Mouse (Mus musculus) intestine, embryonic 14.5 days (tissue): ENCODE results near the gene C130026I21Rik. TPM values are rescaled to one million over a fixed set of nuclear protein-coding genes. Genes with fewer than 3 reads are reported as not detected.
A peak's percentile ranks its signal among the peaks of the same experiment; 100 is the strongest.
"Not testable (repeated sequence)": the region's sequence is repeated elsewhere in the genome, so short reads cannot be mapped to it uniquely, and the experiment has no call there.

Experiments
- ATAC-seq: fragments of 200-750 bp; cut with Nextera tagmentation; replicated peaks from 2 replicates; pipeline ENCODE4 v1.8.0; 2017; ENCODE audit warnings: low read depth, moderate number of reproducible peaks, moderate TSS enrichment, moderate library complexity; ENCODE audit not compliant: low FRiP score, low TSS enrichment
- DNase-seq: peaks from one replicate; pipeline ENCODE4 v3.0.0-alpha.2; 2018; ENCODE audit warnings: low spot score
- H3K27ac ChIP-seq: fragments of 300-500 bp; sonication (generic); 2 replicates; pipeline ENCODE4 v1.5.1; 2014; ENCODE audit warnings: low read depth, mild to moderate bottlenecking, control low read depth
- H3K27me3 ChIP-seq: fragments of 300-500 bp; sonication (generic); replicated peaks from 2 replicates; pipeline ENCODE4 v1.6.1; 2014; ENCODE audit warnings: low read length, control low read depth; ENCODE audit not compliant: control insufficient read depth, insufficient read depth
- H3K36me3 ChIP-seq: fragments of 300-500 bp; sonication (generic); 2 replicates; pipeline ENCODE4 v1.6.1; 2014; ENCODE audit warnings: low read length, control low read depth; ENCODE audit not compliant: control insufficient read depth, insufficient read depth
- H3K4me1 ChIP-seq: fragments of 300-500 bp; sonication (generic); replicated peaks from 2 replicates; pipeline ENCODE4 v1.6.1; 2014; ENCODE audit warnings: low read length, control low read depth, mixed read lengths; ENCODE audit not compliant: control insufficient read depth, insufficient read depth
- H3K4me2 ChIP-seq: fragments of 300-500 bp; sonication (generic); 2 replicates; pipeline ENCODE4 v1.6.1; 2014; ENCODE audit warnings: low read length
- H3K4me3 ChIP-seq: fragments of 300-500 bp; sonication (generic); 2 replicates; pipeline ENCODE4 v1.5.1; 2014; ENCODE audit warnings: low read depth, low read length, control low read depth, mixed read lengths
- H3K9ac ChIP-seq: fragments of 300-500 bp; sonication (generic); 2 replicates; pipeline ENCODE4 v1.6.1; 2014; ENCODE audit warnings: mild to moderate bottlenecking, low read length
- H3K9me3 ChIP-seq: fragments of 300-500 bp; sonication (generic); 2 replicates; pipeline ENCODE4 v1.6.1; 2016; ENCODE audit warnings: low read length, control low read depth; ENCODE audit not compliant: control insufficient read depth
- WGBS: fragments of 180-500 bp; shearing (Covaris S2); extraction: QIAGEN DNeasy Blood & Tissue Kit; methylation state at CpG from one replicate; pipeline ENCODE4 v1.1.7; 2014; 5-methylcytosine and 5-hydroxymethylcytosine counted together
- polyA plus RNA-seq: library from polyadenylated mRNA; unstranded; fragments of >200 nt; fragmentation: Nextera tagmentation; extraction: Ambion mirVana; gene quantifications from 2 replicates; pipeline ENCODE4 v1.2.1, GENCODE M21; 2014

Gene C130026I21Rik
- 0.36 TPM in 1 of 2 replicates, not detected in the other for polyA plus RNA-seq

DNA sequence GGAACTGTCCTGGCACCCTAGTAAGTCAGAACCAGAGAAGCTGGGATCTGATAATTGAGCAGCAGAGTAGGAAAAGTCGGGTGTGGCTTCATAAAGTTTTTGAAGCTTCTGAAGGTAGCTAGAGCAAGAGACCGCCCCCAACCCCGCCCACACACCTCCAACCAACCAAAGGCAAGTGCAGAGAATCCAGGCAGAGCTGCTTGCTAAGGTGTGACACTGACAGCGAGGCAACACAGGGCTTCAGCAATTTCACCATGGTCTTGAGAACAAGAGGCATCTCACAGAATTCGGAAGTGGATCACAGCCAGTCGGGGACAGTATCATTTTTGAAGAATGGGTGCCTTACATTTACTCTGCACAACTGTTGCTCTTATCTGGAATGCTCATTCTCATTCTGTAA is at the start of gene C130026I21Rik:
Gene C130026I21Rik (minus strand): TSS at position 101 of the 400 bp plus-strand sequence.
- WGBS: no CpG with 5 or more reads among the region's 6 CpGs
- H3K9ac ChIP-seq, H3K4me3 ChIP-seq, H3K36me3 ChIP-seq, H3K27me3 ChIP-seq, DNase-seq, ATAC-seq, H3K27ac ChIP-seq, H3K9me3 ChIP-seq, H3K4me1 ChIP-seq, H3K4me2 ChIP-seq: not testable (repeated sequence)

DNA sequence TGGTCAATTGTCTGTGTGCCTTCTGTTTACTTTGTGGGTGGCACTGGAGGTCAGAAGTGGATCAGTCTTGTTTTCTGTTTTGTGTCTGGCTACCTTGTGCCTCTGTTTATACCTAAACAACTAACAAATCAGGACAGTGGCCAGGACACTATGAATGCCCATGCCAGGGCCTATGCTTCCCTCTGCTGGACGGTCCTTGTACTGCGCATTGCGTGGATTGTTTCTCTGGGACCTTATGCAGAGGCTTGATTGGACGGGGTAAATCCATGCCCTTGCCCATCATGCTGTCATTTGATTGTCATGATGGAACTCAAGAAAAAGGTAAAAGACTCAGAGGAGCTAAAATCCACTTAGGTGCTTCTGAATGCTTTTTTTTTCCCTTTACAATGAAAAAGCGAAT is 16.7 kb upstream of the C130026I21Rik start:
- H3K4me2 ChIP-seq, H3K36me3 ChIP-seq, DNase-seq, H3K4me3 ChIP-seq, H3K9me3 ChIP-seq, H3K4me1 ChIP-seq, H3K27ac ChIP-seq, H3K9ac ChIP-seq, H3K27me3 ChIP-seq, ATAC-seq: not testable (repeated sequence)
- WGBS: 41% methylated on average over 4 of the region's 5 CpGs

DNA sequence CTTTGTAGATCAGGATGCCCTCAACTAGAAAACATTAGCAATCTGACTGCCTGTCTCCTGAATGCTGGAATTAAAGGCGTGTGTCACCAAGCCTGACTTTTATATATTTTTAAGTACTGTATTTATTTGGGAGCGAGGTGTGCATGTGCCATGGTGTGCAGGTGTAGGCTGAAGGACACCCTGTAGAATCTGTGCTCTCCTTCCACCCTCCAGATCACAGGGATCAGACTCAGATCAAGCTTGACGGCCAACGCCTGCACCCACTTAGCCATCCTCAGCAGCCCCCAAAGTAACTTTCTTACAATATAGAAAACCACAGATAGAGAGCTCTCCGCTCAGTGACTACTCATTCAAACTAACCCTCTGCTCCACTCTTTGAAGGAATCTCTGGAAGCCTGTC is 6.1 kb upstream of the C130026I21Rik start:
- not testable (repeated sequence) for H3K27me3 ChIP-seq, H3K27ac ChIP-seq, H3K4me1 ChIP-seq, H3K9me3 ChIP-seq, H3K9ac ChIP-seq, ATAC-seq, DNase-seq, H3K4me3 ChIP-seq, H3K4me2 ChIP-seq, H3K36me3 ChIP-seq
- WGBS: 73% methylated on average over 4 of the region's 5 CpGs

DNA sequence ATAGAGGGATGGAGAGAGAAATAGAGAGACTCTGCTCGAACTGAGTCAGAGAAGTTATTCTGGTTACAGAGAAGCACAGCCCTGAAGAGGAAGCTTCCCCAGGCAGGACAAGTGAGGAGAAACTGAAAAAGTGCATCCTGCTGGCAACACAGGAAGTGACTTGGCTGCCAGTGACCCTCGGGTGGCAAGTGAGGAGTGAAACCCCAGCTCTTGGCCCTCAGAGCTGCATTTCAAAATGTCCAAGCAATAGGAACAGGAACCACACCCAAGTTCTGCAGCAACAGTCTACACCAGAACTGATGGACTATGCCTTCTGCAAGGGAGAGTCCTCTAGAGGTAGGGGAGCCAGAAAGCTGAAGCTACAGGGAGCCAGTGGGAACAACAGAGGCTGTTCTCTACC is 11.7 kb downstream of the C130026I21Rik start:
- not testable (repeated sequence) for H3K36me3 ChIP-seq, H3K4me2 ChIP-seq, H3K4me3 ChIP-seq, ATAC-seq, H3K4me1 ChIP-seq, H3K27me3 ChIP-seq, H3K27ac ChIP-seq, H3K9ac ChIP-seq, H3K9me3 ChIP-seq, DNase-seq
- WGBS: 52% methylated on average over 1 of the region's 2 CpGs

DNA sequence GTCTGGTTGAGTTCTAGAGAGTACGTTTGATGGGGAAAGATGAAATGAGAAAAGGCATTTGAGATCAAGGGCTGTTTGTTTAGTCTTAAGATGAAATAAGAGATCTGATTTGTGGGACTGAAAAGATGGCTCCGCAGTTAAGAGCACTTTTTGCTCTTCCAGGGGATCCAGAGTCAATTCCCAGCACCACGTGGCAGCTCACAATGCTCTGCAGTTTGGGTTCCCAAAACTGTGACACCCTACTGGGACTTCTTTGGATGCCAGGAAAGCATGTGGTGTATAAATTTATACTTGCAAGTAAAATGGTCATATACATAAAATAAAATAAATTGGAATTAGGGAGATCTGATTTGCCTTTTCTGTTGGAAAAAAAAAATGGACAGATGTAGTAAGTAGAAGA is 15.1 kb downstream of the C130026I21Rik start:
- H3K4me3 ChIP-seq, ATAC-seq, H3K4me1 ChIP-seq, H3K9me3 ChIP-seq, H3K27ac ChIP-seq, H3K36me3 ChIP-seq, DNase-seq, H3K27me3 ChIP-seq, H3K9ac ChIP-seq, H3K4me2 ChIP-seq: not testable (repeated sequence)
- WGBS: 62% methylated on average over 2 of the region's 3 CpGs

DNA sequence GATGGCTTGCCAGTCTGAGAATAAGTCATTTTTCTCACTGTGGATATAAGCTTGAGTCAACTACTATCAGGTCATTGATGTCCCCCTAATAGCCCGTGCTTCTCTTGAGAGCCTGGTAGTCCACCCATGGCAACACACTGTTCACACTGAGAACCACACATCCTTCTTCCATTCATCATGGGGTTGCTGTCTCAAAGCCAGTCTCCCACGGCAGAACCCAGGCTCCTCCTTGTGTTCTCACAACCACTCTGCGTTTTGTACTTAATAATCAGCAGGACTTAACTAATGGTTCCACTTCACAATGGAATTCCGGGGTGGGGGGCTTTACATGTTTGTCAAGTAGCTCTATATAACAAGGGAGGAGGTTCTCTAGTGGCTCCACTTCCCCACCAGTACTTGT is 19.2 kb downstream of the C130026I21Rik start:
- not testable (repeated sequence) for H3K4me3 ChIP-seq, H3K4me2 ChIP-seq, H3K4me1 ChIP-seq, H3K36me3 ChIP-seq, H3K9ac ChIP-seq, DNase-seq, H3K9me3 ChIP-seq, H3K27ac ChIP-seq, H3K27me3 ChIP-seq, ATAC-seq
- 83% methylated on average over 4 of the region's 4 CpGs for WGBS

DNA sequence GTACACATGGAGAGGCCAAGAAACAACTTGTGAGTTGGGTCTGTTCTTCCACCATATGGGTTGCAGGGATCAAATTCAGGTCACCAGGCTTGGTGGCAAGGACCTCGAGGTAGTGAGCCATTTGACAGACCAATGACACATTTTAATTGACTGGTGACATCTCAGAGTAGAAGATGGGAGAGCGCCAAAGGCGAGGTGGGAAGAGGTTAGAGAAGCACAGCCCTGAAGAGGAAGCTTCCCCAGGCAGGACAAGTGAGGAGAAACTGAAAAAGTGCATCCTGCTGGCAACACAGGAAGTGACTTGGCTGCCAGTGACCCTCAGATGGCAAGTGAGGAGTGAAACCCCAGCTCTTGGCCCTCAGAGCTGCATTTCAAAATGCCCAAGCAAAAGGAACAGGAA is 21.4 kb downstream of the C130026I21Rik start:
- not testable (repeated sequence) for H3K27ac ChIP-seq, H3K36me3 ChIP-seq, H3K4me1 ChIP-seq, H3K9me3 ChIP-seq, H3K4me2 ChIP-seq, H3K9ac ChIP-seq, H3K4me3 ChIP-seq, ATAC-seq, H3K27me3 ChIP-seq
- 68% methylated on average over 3 of the region's 3 CpGs for WGBS
- peak; percentile 45 for DNase-seq

DNA sequence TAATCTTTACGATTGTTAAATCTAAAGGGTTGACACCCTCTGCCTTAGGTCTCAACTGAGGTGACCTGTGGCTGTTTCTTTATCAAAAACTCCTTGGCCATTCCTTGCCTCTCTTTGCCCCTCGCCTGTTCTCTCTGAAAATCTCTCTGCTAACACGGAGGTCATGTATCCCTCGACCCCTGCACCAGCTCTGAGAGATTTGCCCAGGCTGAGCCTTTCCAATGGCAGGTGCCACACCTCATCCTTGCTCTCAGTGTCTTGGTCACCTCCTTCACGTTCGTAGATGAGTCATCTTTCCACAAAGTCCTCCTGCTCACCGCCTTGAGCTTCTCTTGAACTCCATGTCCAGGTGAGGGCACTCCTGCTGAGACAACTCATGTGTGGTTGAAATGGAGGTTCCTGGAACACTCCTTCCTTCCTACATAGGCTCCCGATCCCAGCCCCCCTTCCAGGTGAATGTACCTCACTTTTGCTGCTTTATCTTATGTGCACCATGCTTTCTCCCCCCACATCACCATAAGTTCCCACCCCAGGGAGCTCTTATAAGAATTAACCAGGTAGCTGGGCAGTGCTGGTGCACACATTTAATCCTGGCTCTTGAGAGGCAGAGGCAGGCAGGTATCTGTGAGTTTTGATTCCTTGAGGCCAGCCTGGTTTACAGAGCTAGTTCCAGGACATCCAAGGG is 23.4 kb downstream of the C130026I21Rik start:
- H3K36me3 ChIP-seq, ATAC-seq, H3K27ac ChIP-seq, H3K4me1 ChIP-seq, H3K9ac ChIP-seq, H3K4me2 ChIP-seq, H3K9me3 ChIP-seq, DNase-seq, H3K4me3 ChIP-seq, H3K27me3 ChIP-seq: not testable (repeated sequence)
- 71% methylated on average over 8 of the region's 8 CpGs for WGBS

DNA sequence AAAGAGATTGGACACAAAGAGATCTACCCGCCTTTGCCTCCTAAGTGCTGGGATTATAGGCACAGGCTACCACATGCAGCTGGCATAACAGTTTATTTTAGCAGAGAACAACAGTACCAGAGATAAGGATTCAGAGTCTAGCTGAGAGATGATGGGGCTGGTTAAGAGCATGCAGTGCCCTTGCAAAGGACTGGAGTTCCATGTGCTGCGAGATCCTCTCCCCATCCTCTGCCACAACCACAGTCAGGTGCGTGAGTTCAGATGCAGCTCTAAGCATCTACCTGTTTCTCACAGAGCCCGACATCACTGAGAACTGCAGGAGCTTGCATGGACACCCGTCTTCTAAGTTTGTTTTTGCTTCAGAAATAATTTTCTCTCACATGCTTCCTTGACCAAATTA is 24.1 kb downstream of the C130026I21Rik start:
- H3K4me1 ChIP-seq, H3K36me3 ChIP-seq, ATAC-seq, H3K27me3 ChIP-seq, H3K4me3 ChIP-seq, H3K4me2 ChIP-seq, H3K9me3 ChIP-seq, H3K9ac ChIP-seq, DNase-seq, H3K27ac ChIP-seq: not testable (repeated sequence)
- WGBS: 82% methylated on average over 4 of the region's 5 CpGs
